Mouse (Mus musculus) limb, embryonic 10.5 days (tissue): ENCODE results near the gene Cgas. TPM values are rescaled to one million over a fixed set of nuclear protein-coding genes. Genes with fewer than 3 reads are reported as not detected.

ENCODE experiments used
- DNase-seq: peaks from one replicate; pipeline ENCODE4 v3.0.0-alpha.2; 2017; ENCODE audit warnings: low spot score
- H3K27ac ChIP-seq: fragments of 300-500 bp; sonication (generic); 2 replicates; pipeline ENCODE4 v1.5.1; 2016; ENCODE audit warnings: mild to moderate bottlenecking
- H3K27me3 ChIP-seq: fragments of 300-500 bp; sonication (generic); 2 replicates; pipeline ENCODE4 v1.6.1; 2016; ENCODE audit warnings: low read depth, mild to moderate bottlenecking; ENCODE audit not compliant: poor library complexity, severe bottlenecking
- H3K36me3 ChIP-seq: fragments of 300-500 bp; sonication (generic); 2 replicates; pipeline ENCODE4 v1.6.1; 2016; ENCODE audit warnings: mild to moderate bottlenecking, moderate library complexity
- H3K4me1 ChIP-seq: fragments of 300-500 bp; sonication (generic); 2 replicates; pipeline ENCODE4 v1.6.1; 2016
- H3K4me3 ChIP-seq: fragments of 300-500 bp; sonication (generic); 2 replicates; pipeline ENCODE4 v1.5.1; 2016; ENCODE audit warnings: mild to moderate bottlenecking, moderate library complexity
- H3K9me3 ChIP-seq: fragments of 300-500 bp; sonication (generic); replicated peaks from 2 replicates; pipeline ENCODE4 v1.6.1; 2016; ENCODE audit warnings: mild to moderate bottlenecking
- WGBS: fragments of 180-500 bp; shearing (Covaris S2); methylation state at CpG from one replicate; pipeline ENCODE4 v1.1.7; 2016; 5-methylcytosine and 5-hydroxymethylcytosine counted together
- polyA plus RNA-seq: library from polyadenylated mRNA; unstranded; fragments of >200 nt; fragmentation: Nextera tagmentation; extraction: Ambion mirVana; gene quantifications from 2 replicates; pipeline ENCODE4 v1.2.1, GENCODE M21; 2016

The Cgas gene
- polyA plus RNA-seq, 1 experiment from 2014 or later, result 0.45 TPM

DNA sequence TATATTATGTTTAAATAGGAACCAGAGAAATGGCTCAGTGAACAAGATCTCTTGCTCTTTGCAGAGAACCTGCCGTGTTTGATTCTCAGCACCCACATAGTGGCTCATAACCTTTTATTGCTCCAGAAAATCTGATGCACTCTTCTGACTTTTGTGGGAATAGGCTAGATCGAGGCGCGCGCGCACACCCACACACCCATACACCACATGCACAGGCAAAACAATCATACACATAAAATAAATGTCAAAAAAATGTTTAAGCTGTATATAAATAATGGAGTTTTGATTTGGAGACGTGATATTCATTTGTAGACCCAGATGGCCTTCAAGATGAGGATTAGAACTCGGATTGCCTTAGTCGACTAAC, 4.6 kb upstream of the Cgas start:
- Histone ChIP-seq H3K27ac (peak overlapping the region; percentile 93), H3K4me3 (peak overlapping the region; percentile 100), H3K4me1 (peaks cover 19% of the 10 kb centered on the region), H3K36me3 (peaks cover 26% of the 10 kb centered on the region), H3K27me3 (peaks cover 47% of the 10 kb centered on the region), H3K9me3 (no peaks in the 10 kb centered on the region)
- 29% methylated on average over 9 of the region's 9 CpGs for WGBS
- no peak for DNase-seq

DNA sequence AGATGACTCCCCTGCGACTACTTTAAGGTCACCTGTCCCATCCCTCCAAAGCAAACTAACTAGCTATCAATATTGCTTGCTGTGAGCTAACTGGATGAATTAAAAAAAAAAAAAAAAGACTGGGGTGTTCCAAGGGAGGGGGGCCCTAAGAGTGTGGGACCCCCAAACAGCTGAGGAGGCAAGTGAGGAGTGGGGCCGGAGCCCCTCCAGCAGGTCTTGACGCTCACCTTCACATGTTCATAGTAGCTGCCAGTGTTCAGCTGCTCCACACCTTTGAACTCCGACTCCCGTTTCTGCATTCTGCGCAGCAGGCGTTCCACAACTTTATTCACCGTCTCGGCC, 829 bp downstream of the Cgas start:
- H3K9me3 ChIP-seq, result no peaks in the 10 kb centered on the region
- peak overlapping the region; percentile 77; the same call in 1 of the 2 replicates for H3K27ac ChIP-seq
- H3K27me3 ChIP-seq, result peaks cover 86% of the 10 kb centered on the region
- H3K4me3 ChIP-seq, result peak overlapping the region; percentile 54
- H3K4me1 ChIP-seq, result peaks cover 9% of the 10 kb centered on the region
- H3K36me3 ChIP-seq, result no peaks in the 10 kb centered on the region
- DNase-seq, result no peak
- 5% methylated on average over 9 of the region's 9 CpGs for WGBS

DNA sequence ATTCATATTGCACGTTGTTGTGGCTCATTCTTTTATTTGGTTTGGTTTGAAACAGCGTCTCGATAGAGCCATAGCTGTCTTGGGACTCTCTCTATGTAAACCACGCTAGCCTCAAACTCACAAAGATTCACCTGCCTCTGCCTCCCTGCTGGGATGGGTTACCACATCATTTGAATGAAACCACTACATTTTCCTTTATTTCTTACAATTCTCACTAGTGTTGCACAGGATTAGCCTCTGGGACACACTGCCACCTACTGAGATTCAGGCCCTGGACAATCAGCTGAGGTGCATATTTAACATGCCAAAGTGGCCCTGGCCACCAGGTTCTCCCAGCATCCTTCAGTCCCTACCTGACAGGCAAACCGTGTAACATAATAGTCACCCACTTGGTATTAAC, 3.6 kb downstream of the Cgas start:
- no peak for DNase-seq
- no peaks in the 10 kb centered on the region for H3K36me3 ChIP-seq
- H3K9me3 ChIP-seq, result no peaks in the 10 kb centered on the region
- peaks cover 59% of the 10 kb centered on the region for H3K27me3 ChIP-seq
- peaks cover 9% of the 10 kb centered on the region for H3K4me1 ChIP-seq
- no peak overlapping the region for H3K4me3 ChIP-seq
- WGBS, result 70% methylated on average over 5 of the region's 5 CpGs
- no peak overlapping the region for H3K27ac ChIP-seq

DNA sequence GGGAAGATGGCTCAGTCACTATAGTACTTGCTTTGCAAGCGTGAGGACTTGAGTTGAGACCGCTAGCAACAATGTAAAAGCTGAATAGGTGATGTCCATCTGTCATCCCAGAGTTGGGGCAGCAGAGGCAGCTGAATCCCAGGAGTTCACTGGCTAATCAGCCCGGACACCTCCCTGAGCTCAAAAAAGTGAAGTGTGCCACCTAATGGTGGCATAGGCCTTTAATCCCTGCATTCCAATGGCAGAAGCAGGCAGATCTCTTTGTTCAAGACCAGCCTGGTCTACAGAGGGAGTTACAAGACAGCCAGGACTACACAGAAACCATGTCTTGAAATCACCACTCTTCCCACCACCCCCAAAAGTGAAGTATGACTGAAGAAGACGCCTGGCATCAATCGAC, 10.6 kb downstream of the Cgas start:
- no peak overlapping the region for H3K4me3 ChIP-seq
- no peak overlapping the region for H3K27ac ChIP-seq
- peaks cover 7% of the 10 kb centered on the region for H3K4me1 ChIP-seq
- H3K9me3 ChIP-seq, result no peaks in the 10 kb centered on the region
- H3K27me3 ChIP-seq, result no peaks in the 10 kb centered on the region; the same call in 1 of the 2 replicates
- no peak for DNase-seq
- 85% methylated on average over 5 of the region's 5 CpGs for WGBS
- H3K36me3 ChIP-seq, result no peaks in the 10 kb centered on the region

DNA sequence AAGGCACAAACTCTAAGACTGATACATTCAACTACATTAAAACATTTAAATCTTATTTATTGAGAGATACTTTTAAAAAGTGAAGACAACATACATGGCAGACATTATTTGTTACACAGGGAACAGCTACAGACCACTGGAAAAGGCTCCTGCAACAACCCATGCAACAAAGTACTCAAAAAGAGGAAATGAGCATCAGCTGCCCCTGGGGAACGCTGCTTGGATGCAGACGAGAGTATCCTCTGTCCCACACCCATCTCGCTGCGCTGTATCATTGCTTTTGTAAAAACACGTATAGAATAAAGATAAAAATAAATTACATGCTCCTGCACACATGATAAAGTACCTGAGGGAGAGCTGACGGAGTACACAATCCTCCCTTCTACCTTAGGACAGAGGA, 12.6 kb downstream of the Cgas start:
- WGBS, result 84% methylated on average over 6 of the region's 6 CpGs
- no peaks in the 10 kb centered on the region for H3K9me3 ChIP-seq
- no peaks in the 10 kb centered on the region; the same call in 1 of the 2 replicates for H3K27me3 ChIP-seq
- peaks cover 9% of the 10 kb centered on the region for H3K4me1 ChIP-seq
- no peaks in the 10 kb centered on the region for H3K36me3 ChIP-seq
- H3K27ac ChIP-seq, result no peak overlapping the region
- no peak for DNase-seq
- no peak overlapping the region for H3K4me3 ChIP-seq

DNA sequence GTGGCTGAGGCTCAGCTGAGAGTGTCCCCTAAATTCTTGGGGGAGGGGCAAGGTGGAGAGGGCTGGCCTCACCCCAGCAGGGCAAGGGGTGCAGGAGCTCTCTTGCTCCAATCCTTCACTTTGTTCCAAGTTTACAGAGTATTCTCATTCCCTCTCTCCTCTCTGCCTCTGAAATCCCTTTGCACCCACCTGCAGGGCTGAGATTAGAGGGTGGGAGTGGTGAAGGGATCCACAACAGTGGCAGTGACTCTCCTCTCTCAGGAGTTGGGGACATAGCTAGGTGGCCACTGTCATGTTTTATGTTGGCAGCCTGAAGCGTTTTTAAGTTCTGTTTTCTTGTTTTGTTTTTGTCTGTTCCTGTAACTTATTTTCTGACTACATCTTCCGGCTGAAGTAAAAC, 13.5 kb downstream of the Cgas start:
- Histone ChIP-seq H3K4me3 (no peak overlapping the region), H3K27ac (no peak overlapping the region), H3K4me1 (peaks cover 9% of the 10 kb centered on the region), H3K27me3 (no peaks in the 10 kb centered on the region; the same call in 1 of the 2 replicates), H3K9me3 (no peaks in the 10 kb centered on the region), H3K36me3 (no peaks in the 10 kb centered on the region)
- 35% methylated on average over 2 of the region's 2 CpGs for WGBS
- DNase-seq, result no peak

DNA sequence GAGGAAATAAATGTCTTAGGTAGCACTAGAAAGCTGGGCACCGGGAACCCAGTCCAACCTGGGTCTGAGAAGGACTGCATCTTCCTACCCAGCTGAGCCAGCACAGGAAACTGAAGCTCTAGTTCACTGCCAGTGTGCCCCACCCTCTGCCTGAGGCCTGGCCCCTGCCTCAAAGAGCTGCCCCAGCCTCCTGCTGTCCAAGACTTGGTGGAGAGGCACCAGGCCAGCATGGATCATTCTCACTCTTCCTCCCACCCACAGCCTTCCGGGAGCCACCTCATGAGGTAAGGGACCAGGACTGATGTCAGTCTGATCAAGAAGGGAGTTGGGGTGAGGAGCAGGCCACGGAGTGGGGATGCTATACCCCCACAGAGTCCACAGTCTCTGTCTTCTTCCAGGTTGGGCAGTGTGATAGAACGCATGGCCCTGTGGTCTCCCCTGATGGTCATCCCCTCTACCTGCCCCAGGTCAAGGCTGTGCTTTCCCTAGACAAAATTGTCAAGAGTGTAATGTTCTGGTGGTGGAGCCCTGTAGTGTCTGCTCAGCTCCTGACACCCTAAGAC, 14.1 kb downstream of the Cgas start:
- Histone ChIP-seq H3K27me3 (no peaks in the 10 kb centered on the region; the same call in 1 of the 2 replicates), H3K27ac (no peak overlapping the region), H3K4me3 (no peak overlapping the region), H3K4me1 (peaks cover 9% of the 10 kb centered on the region), H3K36me3 (no peaks in the 10 kb centered on the region), H3K9me3 (no peaks in the 10 kb centered on the region)
- 83% methylated on average over 4 of the region's 4 CpGs for WGBS
- no peak for DNase-seq

DNA sequence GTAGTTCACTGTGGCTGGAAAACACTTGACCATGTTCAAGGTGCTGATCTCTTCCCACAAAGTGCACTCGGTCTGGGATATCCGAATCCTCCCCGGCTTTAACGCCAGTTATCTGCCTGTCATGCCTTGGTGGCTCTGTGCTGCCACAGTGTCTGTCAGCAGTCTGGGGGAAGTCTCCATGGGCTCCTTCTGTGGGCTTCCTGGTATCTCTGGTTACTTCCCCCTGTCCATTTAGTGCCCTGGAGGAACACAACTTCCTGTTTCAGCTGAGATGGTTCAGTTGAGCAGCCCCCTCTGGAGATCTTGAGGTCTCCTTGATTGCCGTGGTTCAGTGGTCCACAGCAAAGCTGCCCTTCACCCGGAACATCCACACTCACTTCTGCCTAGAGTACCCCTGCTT, 14.9 kb downstream of the Cgas start:
- Histone ChIP-seq H3K4me1 (peaks cover 9% of the 10 kb centered on the region), H3K27me3 (no peaks in the 10 kb centered on the region; the same call in 1 of the 2 replicates), H3K4me3 (no peak overlapping the region), H3K9me3 (no peaks in the 10 kb centered on the region), H3K36me3 (no peaks in the 10 kb centered on the region), H3K27ac (no peak overlapping the region)
- 88% methylated on average over 6 of the region's 6 CpGs for WGBS
- no peak for DNase-seq

DNA sequence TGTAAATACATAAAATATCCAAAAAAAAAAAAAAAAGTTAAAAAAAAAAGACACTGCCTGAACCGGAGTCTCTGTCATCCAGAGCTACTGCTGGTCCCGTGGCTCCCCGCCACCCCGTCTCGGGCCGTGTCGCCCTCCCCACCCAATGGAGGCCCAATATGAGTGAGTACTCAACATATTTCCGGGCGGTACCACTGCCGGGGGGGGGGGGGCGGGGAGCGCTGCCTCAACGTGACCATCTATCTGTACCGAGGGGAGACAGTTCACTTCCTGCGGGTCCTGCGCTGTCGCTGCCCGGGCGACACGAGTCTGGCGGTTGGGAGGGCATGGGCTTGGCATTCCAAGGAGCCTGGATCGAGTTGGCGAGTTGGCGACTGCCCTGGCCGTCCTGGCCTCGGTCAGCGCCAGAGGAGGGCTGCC, 15.7 kb downstream of the Cgas start:
- Histone ChIP-seq H3K27ac (peak overlapping the region; percentile 54), H3K27me3 (no peaks in the 10 kb centered on the region; the same call in 1 of the 2 replicates), H3K9me3 (no peaks in the 10 kb centered on the region), H3K36me3 (no peaks in the 10 kb centered on the region), H3K4me3 (peak overlapping the region; percentile 47), H3K4me1 (peaks cover 9% of the 10 kb centered on the region)
- DNase-seq, result no peak
- WGBS, result 26% methylated on average over 27 of the region's 27 CpGs

DNA sequence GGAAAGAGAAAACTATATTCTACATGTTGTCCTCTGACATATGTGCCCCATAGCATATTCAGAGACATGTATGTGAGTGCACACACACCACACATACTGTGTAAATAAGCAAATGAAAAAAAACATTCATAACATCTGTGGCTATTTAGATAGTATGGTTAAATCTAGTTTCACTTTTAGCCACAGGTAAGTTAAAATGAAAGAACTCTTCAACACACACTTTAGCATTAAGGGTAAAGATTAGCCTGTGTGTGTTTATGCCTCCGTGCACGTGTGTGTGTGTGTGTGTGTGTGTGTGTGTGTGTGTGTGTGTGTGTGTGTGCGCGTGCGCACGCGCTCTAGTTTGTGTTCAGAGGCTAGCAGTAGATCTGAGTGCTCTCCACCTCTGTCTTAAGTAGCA, 41.4 kb downstream of the Cgas start:
- no peaks in the 10 kb centered on the region for H3K4me1 ChIP-seq
- no peaks in the 10 kb centered on the region for H3K36me3 ChIP-seq
- 92% methylated on average over 7 of the region's 7 CpGs for WGBS
- peaks cover 19% of the 10 kb centered on the region for H3K27me3 ChIP-seq
- no peak for DNase-seq
- no peak overlapping the region for H3K4me3 ChIP-seq
- no peaks in the 10 kb centered on the region for H3K9me3 ChIP-seq
- no peak overlapping the region for H3K27ac ChIP-seq

DNA sequence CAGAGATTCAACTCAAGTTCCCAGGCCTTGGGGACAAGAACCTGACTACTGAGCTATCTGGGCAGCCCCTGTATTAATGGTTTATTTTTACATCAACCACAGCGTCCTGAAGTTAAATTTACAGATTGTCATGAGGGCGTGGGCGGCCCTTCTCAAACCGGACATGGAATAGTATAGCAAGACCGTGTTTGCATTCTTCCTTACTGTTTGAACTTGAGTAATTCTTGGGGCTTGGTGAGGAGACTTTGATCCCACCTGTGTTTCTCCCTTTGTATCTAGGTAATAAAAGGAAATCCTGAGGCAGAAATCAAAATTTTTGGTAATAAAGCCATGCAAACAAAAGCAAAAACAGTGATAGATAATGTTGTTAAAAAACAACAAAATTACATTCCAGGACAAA, 42.5 kb downstream of the Cgas start:
- Histone ChIP-seq H3K27ac (no peak overlapping the region), H3K27me3 (peaks cover 29% of the 10 kb centered on the region), H3K4me3 (no peak overlapping the region), H3K36me3 (no peaks in the 10 kb centered on the region), H3K9me3 (no peaks in the 10 kb centered on the region), H3K4me1 (peaks cover 6% of the 10 kb centered on the region)
- no peak for DNase-seq
- 87% methylated on average over 5 of the region's 5 CpGs for WGBS

DNA sequence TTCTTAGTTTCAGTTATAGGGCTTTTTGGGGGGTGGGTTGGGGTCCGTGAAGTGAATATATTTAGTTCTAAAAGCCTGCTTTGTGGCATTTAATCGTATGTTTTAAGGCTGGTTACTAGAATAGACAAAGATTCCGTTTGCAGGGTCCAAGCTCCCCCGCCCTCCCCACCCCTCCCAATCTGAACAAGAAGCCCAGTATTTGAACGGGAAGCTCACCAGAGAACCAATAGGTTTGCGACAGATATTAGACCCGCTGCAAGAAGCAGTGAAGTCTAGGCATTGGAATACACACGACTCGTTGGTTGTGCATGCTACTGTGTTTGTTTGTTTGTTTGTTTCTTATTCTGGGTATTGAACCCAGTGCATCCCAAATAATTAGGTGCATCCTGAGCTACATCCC, 46.5 kb downstream of the Cgas start:
- 65% methylated on average over 9 of the region's 9 CpGs for WGBS
- no peak for DNase-seq
- Histone ChIP-seq H3K4me1 (peaks cover 9% of the 10 kb centered on the region), H3K9me3 (no peaks in the 10 kb centered on the region), H3K27ac (no peak overlapping the region), H3K27me3 (peaks cover 69% of the 10 kb centered on the region), H3K36me3 (no peaks in the 10 kb centered on the region), H3K4me3 (peak overlapping the region; percentile 47)

DNA sequence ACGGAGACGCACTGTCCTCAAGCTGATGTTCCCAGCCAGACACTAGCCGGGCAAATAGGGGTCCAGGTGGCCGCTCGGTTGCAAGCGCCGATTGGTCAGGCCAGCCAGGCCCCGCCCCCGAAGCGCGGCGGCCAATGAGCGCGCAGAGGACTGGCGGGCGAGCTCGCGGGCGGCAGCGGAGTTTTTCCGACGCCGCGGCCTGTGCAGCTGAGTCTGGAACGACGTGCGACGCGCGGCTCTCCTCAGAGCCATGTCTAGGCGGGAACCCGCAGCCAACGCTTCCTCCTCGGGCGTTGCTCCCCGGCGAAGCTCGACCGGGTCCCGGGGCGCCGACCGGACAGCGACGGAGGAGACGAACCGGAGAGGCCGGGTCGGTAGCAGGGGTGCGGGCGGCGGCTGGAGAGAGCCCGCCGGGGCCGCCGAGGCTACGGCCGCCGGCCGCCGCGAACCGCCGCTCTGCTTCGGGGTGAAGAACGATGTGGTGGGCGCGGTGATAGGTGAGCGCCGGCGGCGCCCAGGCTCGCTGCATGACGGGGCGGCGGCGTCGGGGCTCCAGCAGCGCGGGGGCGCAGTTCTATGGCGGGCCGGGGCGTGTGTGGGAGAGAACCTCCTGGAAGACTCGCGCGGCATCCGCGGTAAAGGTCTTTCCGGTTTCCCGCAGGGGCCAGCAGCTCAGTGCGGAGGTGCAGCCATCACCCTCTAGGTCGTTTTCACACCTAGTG, 47.2 kb downstream of the Cgas start, which contains the start of gene Ddx43:
Gene Ddx43 (plus strand): TSS at position 148 of the 722 bp plus-strand sequence.
- H3K27me3 ChIP-seq, result peaks cover 71% of the 10 kb centered on the region
- WGBS, result 3% methylated on average over 93 of the region's 93 CpGs
- peak; percentile 84 for DNase-seq

More for the DNA sequence above, 47.2 kb downstream of the Cgas start, which contains the start of gene Ddx43:
- Histone ChIP-seq H3K4me1 (peaks cover 9% of the 10 kb centered on the region), H3K27ac (peak within 1 kb of the TSS; percentile 50), H3K36me3 (no peaks in the 10 kb centered on the region), H3K9me3 (no peaks in the 10 kb centered on the region), H3K4me3 (peak within 1 kb of the TSS; percentile 47)
